Comparison of ENCODE assay signal across 9 mouse cellular contexts in genomic region chr11:67350153-67350768, GRCm38 (mm10). TPM values are rescaled to one million over a fixed set of nuclear protein-coding genes. Genes with fewer than 3 reads are reported as not detected.
DNase-seq lines count a peak whose midpoint lies in the region; ATAC-seq and TF ChIP-seq lines count a peak whose summit lies in the region.
"Had no signal": no experiment of that assay in that cellular context is flagged by ENCODE, and none has a peak within 500 bp of the region (broad histone marks: within the 10 kb centered on the region; RNA-seq: fewer than 3 reads in every experiment).

No protein-coding gene starts in this region.

- H3K4me3 ChIP-seq in MEL (ENCODE audit: control insufficient read depth in 1 of 2, insufficient read depth in 1 of 2, low read depth in 2 of 2, low read length in 2 of 2), result no peak overlapping the region
- H3K4me3 ChIP-seq: limb, embryonic 15.5 days had no signal

- H3K36me3 ChIP-seq in MEL (ENCODE audit: control insufficient read depth in 1 of 2, insufficient read depth in 2 of 2, low read length in 2 of 2), result no peaks in the 10 kb centered on the region
- H3K36me3 ChIP-seq: limb, embryonic 15.5 days had no signal

- intact Hi-C loops in heart, postnatal 10 days (cut with DNase I), result loop anchor here (1.0 to 5.0 kb wide), 2 partner anchors 118 to 238 kb away; no protein-coding TSS in a partner anchor

- ATAC-seq in erythroid progenitor cell, adult 5-6 weeks (replicated peaks; ENCODE audit: low FRiP score, poor library complexity, severe bottlenecking), result 0 out of 2 replicates have a peak, but pooled peaks have one; percentile 14

- no peaks in the 10 kb centered on the region for H3K4me1 ChIP-seq in MEL (ENCODE audit: control insufficient read depth in 1 of 2, insufficient read depth in 2 of 2, low read length in 2 of 2)
- H3K4me1 ChIP-seq: limb, embryonic 15.5 days had no signal

- H3K79me2 ChIP-seq in MEL (ENCODE audit: control insufficient read depth, insufficient read depth, low read length, poor library complexity), result no peaks in the 10 kb centered on the region

- no peaks in the 10 kb centered on the region for H3K27me3 ChIP-seq in MEL (ENCODE audit: control insufficient read depth in 1 of 2, insufficient read depth in 2 of 2, low read length in 2 of 2)

- TF ChIP-seq RAD21 in MEL (IDR thresholded peaks at IDR 0.05; ENCODE audit: low read depth, low read length), result peak; percentile 40

- peak; percentile 65 to 73 (median 70) for TF ChIP-seq CTCF in MEL (IDR thresholded peaks at IDR 0.05 in 2 of 3, conservative IDR thresholded peaks at IDR 0.05 in 1 of 3; ENCODE audit: control insufficient read depth in 1 of 3, insufficient read depth in 1 of 3, low read depth in 2 of 3, low read length in 3 of 3, poor library complexity in 1 of 3, severe bottlenecking in 1 of 3)

- no peaks in the 10 kb centered on the region for H3K9me3 ChIP-seq in MEL (replicated peaks; ENCODE audit: insufficient read depth, low read length)
- H3K9me3 ChIP-seq: limb, embryonic 15.5 days had no signal

- TF ChIP-seq EP300 in MEL (IDR thresholded peaks at IDR 0.05; ENCODE audit: low read depth in 1 of 2, low read length in 2 of 2), result no peak

- no peak overlapping the region for H3K9ac ChIP-seq in MEL (ENCODE audit: control insufficient read depth, low read depth, low read length, poor library complexity, severe bottlenecking)
- H3K9ac ChIP-seq: limb, embryonic 15.5 days had no signal

- no peak overlapping the region for H3K27ac ChIP-seq in MEL (ENCODE audit: control insufficient read depth, low read depth, low read length)
- H3K27ac ChIP-seq: limb, embryonic 15.5 days had no signal

- TF ChIP-seq POLR2A in MEL (IDR thresholded peaks at IDR 0.05; ENCODE audit: control insufficient read depth in 1 of 2, insufficient read depth in 1 of 2, low read depth in 1 of 2, low read length in 2 of 2, poor library complexity in 1 of 2), result no peak

- peak; percentile 55 for DNase-seq in MEL (ENCODE audit: low read depth, low spot score)
- peak; percentile 15 for DNase-seq in c-Kit-negative CD71-positive TER-119-positive erythroid progenitor cells, embryonic 14.5 days (ENCODE audit: low read depth, low spot score)
- DNase-seq in heart, postnatal 10 days, result peak; percentile 66 to 83
- DNase-seq in kidney, postnatal 36 days, result peak; percentile 76 to 90
- DNase-seq in lung, adult 18-20 months, result peak; percentile 32 to 57
- DNase-seq in ovary, postnatal 36 days (ENCODE audit: low spot score), result peak; percentile 71
- DNase-seq in thymus, postnatal 4 days, result peak; percentile 71

TF ChIP-seq in MEL, 35 proteins besides CTCF, POLR2A, EP300 and RAD21:
- no peak for TF ChIP-seq MYC (IDR thresholded peaks at IDR 0.05; ENCODE audit: low read depth, low read length)
- peak; percentile 47 for TF ChIP-seq SMC3 (IDR thresholded peaks at IDR 0.05; ENCODE audit: low read depth, low read length)

RNA-seq across cellular contexts. Expression of gene Myh13, which starts 28.8 kb away (rescaled TPM):
- not detected in 2 replicates for total RNA-seq in MEL (2012; rRNA removed)
- polyA plus RNA-seq in MEL (2012; ENCODE audit: insufficient read depth in 1 of 2, insufficient read length in 2 of 2, low read depth in 1 of 2, low replicate concordance in 2 of 2, missing spikeins in 1 of 2), result not detected
- not detected in 2 replicates for total RNA-seq in erythroid progenitor cell, adult 5-6 weeks (2015; ENCODE audit: low replicate concordance)
- not detected in 2 replicates for total RNA-seq in erythroid progenitor cell, adult 5-6 weeks (2017; ENCODE audit: low replicate concordance)
- total RNA-seq in heart, postnatal 10 days (2021), result under 1 TPM in 1 of 2 experiments, not detected in 1; 0.05 TPM

Comparison
In these comparisons a context has a peak if more than half of its experiments do, and no peak if none do; other contexts are left out.
1. DNase-seq: peak in every context shown above with its lines; median percentile 83 in kidney, postnatal 36 days; 74 in heart, postnatal 10 days; 71 in ovary, postnatal 36 days; 71 in thymus, postnatal 4 days; 55 in MEL; 44 in lung, adult 18-20 months; 15 in c-Kit-negative CD71-positive TER-119-positive erythroid progenitor cells, embryonic 14.5 days.